Mouse (Mus musculus): ENCODE data around the gene Slc16a1. TPM values are rescaled to one million over a fixed set of nuclear protein-coding genes. Genes with fewer than 3 reads are reported as not detected.

Slc16a1 gene
- 35.3 and 38.7 TPM in 2 replicates for polyA plus RNA-seq (2014; fragmentation: Nextera tagmentation; extraction: Ambion mirVana)

GRCm38 (mm10) chr3:104638403-104638779 lies at the start of gene Slc16a1:
Gene Slc16a1 (plus strand): TSS chr3:104638668.
- Histone ChIP-seq H3K9ac (ENCODE audit: low read length) (peak within 1 kb of the TSS; percentile 89), H3K27me3 (ENCODE audit: control insufficient read depth, insufficient read depth, low read length) (no peaks in the 10 kb centered on the region), H3K27ac (ENCODE audit: low read depth, low read length) (peak within 1 kb of the TSS; percentile 34; the same call in 1 of the 2 replicates), H3K4me1 (ENCODE audit: control insufficient read depth, insufficient read depth, low read length) (no peaks in the 10 kb centered on the region), H3K36me3 (ENCODE audit: control insufficient read depth, insufficient read depth, low read length) (no peaks in the 10 kb centered on the region), H3K9me3 (ENCODE audit: control insufficient read depth, low read length) (no peaks in the 10 kb centered on the region), H3K4me3 (ENCODE audit: low read depth, low read length) (peak within 1 kb of the TSS; percentile 78), H3K4me2 (ENCODE audit: low read depth) (peak within 1 kb of the TSS; percentile 55)
- WGBS: under 1% methylated on average over 39 of the region's 50 CpGs
- DNase-seq (ENCODE audit: low spot score): peak; percentile 93
- ATAC-seq (ENCODE audit: insufficient read depth, low FRiP score, low TSS enrichment): peak; percentile 98

GRCm38 (mm10) chr3:104596451-104597134 lies 41.9 kb upstream of the Slc16a1 start:
- Histone ChIP-seq H3K36me3 (ENCODE audit: control insufficient read depth, insufficient read depth, low read length) (no peaks in the 10 kb centered on the region), H3K4me3 (ENCODE audit: low read depth, low read length) (no peak overlapping the region), H3K4me2 (ENCODE audit: low read depth) (no peak overlapping the region), H3K27me3 (ENCODE audit: control insufficient read depth, insufficient read depth, low read length) (no peaks in the 10 kb centered on the region), H3K9ac (ENCODE audit: low read length) (no peak overlapping the region), H3K9me3 (ENCODE audit: control insufficient read depth, low read length) (no peaks in the 10 kb centered on the region), H3K27ac (ENCODE audit: low read depth, low read length) (no peak overlapping the region), H3K4me1 (ENCODE audit: control insufficient read depth, insufficient read depth, low read length) (no peaks in the 10 kb centered on the region)
- peak; percentile 13 for DNase-seq (ENCODE audit: low spot score)
- ATAC-seq (ENCODE audit: insufficient read depth, low FRiP score, low TSS enrichment): no peak
- 80% methylated on average over 6 of the region's 6 CpGs for WGBS

- Histone ChIP-seq H3K27ac (ENCODE audit: low read depth, low read length) (no peak overlapping the region), H3K27me3 (ENCODE audit: control insufficient read depth, insufficient read depth, low read length) (no peaks in the 10 kb centered on the region), H3K4me3 (ENCODE audit: low read depth, low read length) (no peak overlapping the region), H3K4me1 (ENCODE audit: control insufficient read depth, insufficient read depth, low read length) (no peaks in the 10 kb centered on the region), H3K4me2 (ENCODE audit: low read depth) (no peak overlapping the region), H3K9me3 (ENCODE audit: control insufficient read depth, low read length) (no peaks in the 10 kb centered on the region), H3K9ac (ENCODE audit: low read length) (no peak overlapping the region), H3K36me3 (ENCODE audit: control insufficient read depth, insufficient read depth, low read length) (no peaks in the 10 kb centered on the region)
- ATAC-seq (ENCODE audit: insufficient read depth, low FRiP score, low TSS enrichment) (no peak), DNase-seq (ENCODE audit: low spot score) (peak; percentile 11)
- 76% methylated on average over 10 of the region's 10 CpGs for WGBS
Measured at GRCm38 (mm10) chr3:104597135-104597764, 41.2 kb upstream of the Slc16a1 start.

GRCm38 (mm10) chr3:104599296-104600150 lies 38.9 kb upstream of the Slc16a1 start:
- H3K27me3 ChIP-seq (ENCODE audit: control insufficient read depth, insufficient read depth, low read length): no peaks in the 10 kb centered on the region

GRCm38 (mm10) chr3:104600691-104601090 lies 37.8 kb upstream of the Slc16a1 start:
- H3K9me3 ChIP-seq (ENCODE audit: control insufficient read depth, low read length): no peaks in the 10 kb centered on the region

More at GRCm38 (mm10) chr3:104599296-104600150, 38.9 kb upstream of the Slc16a1 start:
- no peaks in the 10 kb centered on the region for H3K36me3 ChIP-seq (ENCODE audit: control insufficient read depth, insufficient read depth, low read length)
- no peak overlapping the region for H3K4me3 ChIP-seq (ENCODE audit: low read depth, low read length)
- ATAC-seq (ENCODE audit: insufficient read depth, low FRiP score, low TSS enrichment) (no peak), DNase-seq (ENCODE audit: low spot score) (no peak)
- no peak overlapping the region for H3K9ac ChIP-seq (ENCODE audit: low read length)
- no peaks in the 10 kb centered on the region for H3K4me1 ChIP-seq (ENCODE audit: control insufficient read depth, insufficient read depth, low read length)
- H3K27ac ChIP-seq (ENCODE audit: low read depth, low read length): no peak overlapping the region
- 75% methylated on average over 20 of the region's 20 CpGs for WGBS
- no peak overlapping the region for H3K4me2 ChIP-seq (ENCODE audit: low read depth)
- H3K9me3 ChIP-seq (ENCODE audit: control insufficient read depth, low read length): no peaks in the 10 kb centered on the region

GRCm38 (mm10) chr3:104601680-104602079 lies 36.8 kb upstream of the Slc16a1 start:
- Histone ChIP-seq H3K27me3 (ENCODE audit: control insufficient read depth, insufficient read depth, low read length) (no peaks in the 10 kb centered on the region), H3K27ac (ENCODE audit: low read depth, low read length) (no peak overlapping the region), H3K4me1 (ENCODE audit: control insufficient read depth, insufficient read depth, low read length) (no peaks in the 10 kb centered on the region), H3K36me3 (ENCODE audit: control insufficient read depth, insufficient read depth, low read length) (no peaks in the 10 kb centered on the region), H3K4me3 (ENCODE audit: low read depth, low read length) (no peak overlapping the region), H3K4me2 (ENCODE audit: low read depth) (no peak overlapping the region), H3K9ac (ENCODE audit: low read length) (no peak overlapping the region), H3K9me3 (ENCODE audit: control insufficient read depth, low read length) (no peaks in the 10 kb centered on the region)
- no peak for DNase-seq (ENCODE audit: low spot score)
- no peak for ATAC-seq (ENCODE audit: insufficient read depth, low FRiP score, low TSS enrichment)
- WGBS: 92% methylated on average over 4 of the region's 4 CpGs

More at GRCm38 (mm10) chr3:104600691-104601090, 37.8 kb upstream of the Slc16a1 start:
- no peak overlapping the region for H3K4me2 ChIP-seq (ENCODE audit: low read depth)
- ATAC-seq (ENCODE audit: insufficient read depth, low FRiP score, low TSS enrichment) (no peak), DNase-seq (ENCODE audit: low spot score) (no peak)
- WGBS: 88% methylated on average over 3 of the region's 3 CpGs
- no peak overlapping the region for H3K9ac ChIP-seq (ENCODE audit: low read length)
- H3K4me1 ChIP-seq (ENCODE audit: control insufficient read depth, insufficient read depth, low read length): no peaks in the 10 kb centered on the region
- H3K36me3 ChIP-seq (ENCODE audit: control insufficient read depth, insufficient read depth, low read length): no peaks in the 10 kb centered on the region
- H3K27me3 ChIP-seq (ENCODE audit: control insufficient read depth, insufficient read depth, low read length): no peaks in the 10 kb centered on the region
- H3K4me3 ChIP-seq (ENCODE audit: low read depth, low read length): no peak overlapping the region
- H3K27ac ChIP-seq (ENCODE audit: low read depth, low read length): no peak overlapping the region

- DNase-seq (ENCODE audit: low spot score) (no peak), ATAC-seq (ENCODE audit: insufficient read depth, low FRiP score, low TSS enrichment) (no peak)
- no peaks in the 10 kb centered on the region for H3K36me3 ChIP-seq (ENCODE audit: control insufficient read depth, insufficient read depth, low read length)
- no peak overlapping the region for H3K27ac ChIP-seq (ENCODE audit: low read depth, low read length)
- H3K9ac ChIP-seq (ENCODE audit: low read length): no peak overlapping the region
- WGBS: 92% methylated on average over 8 of the region's 8 CpGs
- H3K27me3 ChIP-seq (ENCODE audit: control insufficient read depth, insufficient read depth, low read length): no peaks in the 10 kb centered on the region
- H3K4me1 ChIP-seq (ENCODE audit: control insufficient read depth, insufficient read depth, low read length): no peaks in the 10 kb centered on the region
- H3K9me3 ChIP-seq (ENCODE audit: control insufficient read depth, low read length): no peaks in the 10 kb centered on the region
- H3K4me2 ChIP-seq (ENCODE audit: low read depth): no peak overlapping the region
- H3K4me3 ChIP-seq (ENCODE audit: low read depth, low read length): no peak overlapping the region
Measured at GRCm38 (mm10) chr3:104609690-104610380, 28.6 kb upstream of the Slc16a1 start.

- no peaks in the 10 kb centered on the region for H3K27me3 ChIP-seq (ENCODE audit: control insufficient read depth, insufficient read depth, low read length)
- 80% methylated on average over 6 of the region's 6 CpGs for WGBS
- ATAC-seq (ENCODE audit: insufficient read depth, low FRiP score, low TSS enrichment): no peak
Measured at GRCm38 (mm10) chr3:104610453-104611230, 27.8 kb upstream of the Slc16a1 start.

More at GRCm38 (mm10) chr3:104610453-104611230, 27.8 kb upstream of the Slc16a1 start:
- Histone ChIP-seq H3K27ac (ENCODE audit: low read depth, low read length) (no peak overlapping the region), H3K4me3 (ENCODE audit: low read depth, low read length) (no peak overlapping the region), H3K4me2 (ENCODE audit: low read depth) (no peak overlapping the region), H3K9ac (ENCODE audit: low read length) (no peak overlapping the region), H3K9me3 (ENCODE audit: control insufficient read depth, low read length) (no peaks in the 10 kb centered on the region), H3K4me1 (ENCODE audit: control insufficient read depth, insufficient read depth, low read length) (no peaks in the 10 kb centered on the region), H3K36me3 (ENCODE audit: control insufficient read depth, insufficient read depth, low read length) (no peaks in the 10 kb centered on the region)
- no peak for DNase-seq (ENCODE audit: low spot score)

All from neural tube, embryonic 11.5 days (tissue).